14 mouse cellular contexts compared by ENCODE assay signal in the genomic region with DNA sequence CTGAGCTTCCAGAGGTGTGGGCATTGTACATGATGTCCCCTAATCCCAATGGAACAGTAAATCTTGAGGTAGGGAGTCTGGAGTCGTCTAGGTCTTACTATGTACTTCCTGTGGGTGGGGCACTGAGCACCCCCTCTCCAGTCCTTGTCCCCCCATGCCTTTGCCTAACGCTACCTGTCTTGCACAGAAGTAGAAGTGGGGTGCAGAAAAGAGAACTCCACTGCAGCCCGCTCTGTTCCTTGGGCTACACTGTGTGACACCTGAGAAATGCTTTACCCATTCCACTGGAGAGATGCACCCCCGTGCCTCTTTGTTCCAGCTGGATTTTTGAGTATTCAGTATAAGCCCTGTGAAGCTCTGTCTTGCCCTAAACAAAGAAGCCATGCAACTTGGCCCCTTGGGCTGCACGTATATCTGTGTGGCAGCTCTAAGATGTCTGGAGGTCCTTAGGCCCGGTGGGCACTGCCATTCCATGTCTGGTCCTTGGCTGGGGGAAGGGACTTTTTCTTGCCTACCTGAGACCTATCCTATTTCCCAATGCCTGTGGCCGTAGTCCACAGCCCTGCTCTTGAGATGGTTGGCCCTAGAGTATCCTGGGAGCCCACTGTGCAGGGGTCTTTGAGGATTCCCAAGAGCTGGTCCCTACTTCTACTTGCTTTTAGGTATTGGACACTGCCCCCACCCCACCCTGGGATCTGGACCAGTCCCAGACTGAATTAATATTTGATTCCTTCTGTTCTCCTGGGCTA.
DNase-seq lines count a peak whose midpoint lies in the region; ATAC-seq and TF ChIP-seq lines count a peak whose summit lies in the region.
"Had no signal": no experiment of that assay in that cellular context is flagged by ENCODE, and none has a peak within 500 bp of the region (broad histone marks: within the 10 kb centered on the region; RNA-seq: fewer than 3 reads in every experiment).

No protein-coding gene starts in this region.

- intact Hi-C loops in heart, postnatal 14 days (cut with DNase I), result no loop called here

- TF ChIP-seq EP300 in liver, postnatal 0 days (IDR thresholded peaks at IDR 0.05; ENCODE audit: low read depth), result no peak

- H3K9me3 ChIP-seq in heart, embryonic 16.5 days (replicated peaks; ENCODE audit: control insufficient read depth, low read length), result no peaks in the 10 kb centered on the region
- no peaks in the 10 kb centered on the region for H3K9me3 ChIP-seq in embryonic facial prominence, embryonic 12.5 days
- no peaks in the 10 kb centered on the region for H3K9me3 ChIP-seq in liver, postnatal 0 days (ENCODE audit: low read length)
- H3K9me3 ChIP-seq: forebrain, embryonic 10.5 days; G1E; heart, embryonic 13.5 days; hindbrain, embryonic 15.5 days had no signal

- WGBS in heart, embryonic 16.5 days, result 89% methylated on average over 7 of the region's 7 CpGs
- WGBS in lung, adult 2 months, result 79% methylated on average over 7 of the region's 7 CpGs
- 85% methylated on average over 7 of the region's 7 CpGs for WGBS in embryonic facial prominence, embryonic 12.5 days
- WGBS in liver, postnatal 0 days (ENCODE audit: insufficient replicate concordance), result 74% methylated on average over 7 of the region's 7 CpGs

- H3K36me3 ChIP-seq in heart, embryonic 16.5 days (ENCODE audit: control insufficient read depth, insufficient read depth), result peaks cover 25% of the 10 kb centered on the region
- peaks cover 41% of the 10 kb centered on the region for H3K36me3 ChIP-seq in embryonic facial prominence, embryonic 12.5 days
- peaks cover 41% of the 10 kb centered on the region for H3K36me3 ChIP-seq in liver, postnatal 0 days (replicated peaks; ENCODE audit: insufficient read depth, low read length)
- H3K36me3 ChIP-seq: G1E; hindbrain, embryonic 15.5 days had no signal

- H3K4me2 ChIP-seq in heart, embryonic 16.5 days (ENCODE audit: low read depth, low read length), result no peak overlapping the region
- H3K4me2 ChIP-seq in embryonic facial prominence, embryonic 12.5 days (replicated peaks), result no peak overlapping the region
- no peak overlapping the region for H3K4me2 ChIP-seq in liver, postnatal 0 days (ENCODE audit: low read depth, low read length)
- H3K4me2 ChIP-seq: heart, embryonic 13.5 days; hindbrain, embryonic 15.5 days had no signal

- H3K27me3 ChIP-seq in heart, embryonic 16.5 days (ENCODE audit: control insufficient read depth, insufficient read depth, low read length), result no peaks in the 10 kb centered on the region
- no peaks in the 10 kb centered on the region for H3K27me3 ChIP-seq in embryonic facial prominence, embryonic 12.5 days
- no peaks in the 10 kb centered on the region for H3K27me3 ChIP-seq in liver, postnatal 0 days (ENCODE audit: insufficient read depth, low read length)
- H3K27me3 ChIP-seq: hindbrain, embryonic 15.5 days had no signal

- no peak for TF ChIP-seq POLR2A in lung, adult 2 months (IDR thresholded peaks at IDR 0.05; ENCODE audit: borderline replicate concordance, extremely low read depth, low read depth, low read length)

- TF ChIP-seq CTCF in lung, adult 2 months (IDR thresholded peaks at IDR 0.05; ENCODE audit: insufficient read depth, low read length), result no peak
- TF ChIP-seq CTCF in liver, postnatal 0 days (IDR thresholded peaks at IDR 0.05; ENCODE audit: low read depth), result no peak

- peak overlapping the region; percentile 79; the same call in 1 of the 2 replicates for H3K27ac ChIP-seq in heart, embryonic 16.5 days (ENCODE audit: low read length)
- peak overlapping the region; percentile 69; the same call in 1 of the 2 replicates for H3K27ac ChIP-seq in embryonic facial prominence, embryonic 12.5 days
- 0 out of 2 replicates have a peak overlapping the region, but pooled peaks have one; percentile 75 for H3K27ac ChIP-seq in liver, postnatal 0 days (ENCODE audit: low read depth)
- H3K27ac ChIP-seq: hindbrain, embryonic 15.5 days had no signal

- H3K9ac ChIP-seq in heart, embryonic 16.5 days (ENCODE audit: low read length), result no peak overlapping the region
- H3K9ac ChIP-seq in embryonic facial prominence, embryonic 12.5 days, result no peak overlapping the region
- no peak overlapping the region for H3K9ac ChIP-seq in liver, postnatal 0 days (replicated peaks)
- H3K9ac ChIP-seq: hindbrain, embryonic 15.5 days had no signal

- peaks cover 52% of the 10 kb centered on the region for H3K4me1 ChIP-seq in heart, embryonic 16.5 days (ENCODE audit: control insufficient read depth, insufficient read depth, low read length)
- H3K4me1 ChIP-seq in lung, adult 2 months (ENCODE audit: control insufficient read depth, insufficient read depth, low read length), result peaks cover 32% of the 10 kb centered on the region
- peaks cover 44% of the 10 kb centered on the region for H3K4me1 ChIP-seq in embryonic facial prominence, embryonic 12.5 days
- peaks cover 51% of the 10 kb centered on the region for H3K4me1 ChIP-seq in liver, postnatal 0 days (ENCODE audit: insufficient read depth)

- no peak overlapping the region for H3K4me3 ChIP-seq in heart, embryonic 16.5 days (ENCODE audit: low read length)
- H3K4me3 ChIP-seq in lung, adult 2 months (replicated peaks; ENCODE audit: extremely low read depth, low read depth, low read length), result no peak overlapping the region
- no peak overlapping the region for H3K4me3 ChIP-seq in embryonic facial prominence, embryonic 12.5 days
- H3K4me3 ChIP-seq in liver, postnatal 0 days (ENCODE audit: low read depth, low read length), result no peak overlapping the region
- H3K4me3 ChIP-seq: forebrain, embryonic 10.5 days; heart, embryonic 13.5 days; hindbrain, embryonic 15.5 days had no signal

- no peak for DNase-seq in heart, postnatal 14 days
- peak; percentile 42 for DNase-seq in lung, adult 2 months
- DNase-seq in lung, postnatal 10 days, result no peak
- DNase-seq in liver, postnatal 0 days, result no peak
- DNase-seq in right cerebral cortex, postnatal 36 days (ENCODE audit: low spot score in 2 of 2), result no peak
- DNase-seq in left cerebral cortex, adult 8-10 months (ENCODE audit: low spot score in 2 of 2), result no peak
- DNase-seq: B cell, adult 2 months; cerebellum, adult 11 months had no signal

- no peak for ATAC-seq in heart, embryonic 16.5 days (replicated peaks; ENCODE audit: extremely low read depth, insufficient read depth, low FRiP score)
- no peak for ATAC-seq in embryonic facial prominence, embryonic 12.5 days (ENCODE audit: insufficient number of reproducible peaks, insufficient read depth, low FRiP score, low TSS enrichment)
- no peak for ATAC-seq in liver, postnatal 0 days
